Mouse (Mus musculus) liver, embryonic 14.5 days (tissue): ENCODE data around the gene Troap.
A peak's percentile ranks its signal among the peaks of the same experiment; 100 is the strongest.

Experiments
- CTCF ChIP-seq: IDR thresholded peaks from 2 replicates; pipeline ENCODE4 v1.5.1; 2016; ENCODE audit warnings: antibody characterized with exemption, low read depth, control low read depth
- EP300 ChIP-seq: IDR thresholded peaks from 2 replicates; pipeline ENCODE4 v1.6.1; 2016; ENCODE audit warnings: antibody characterized with exemption, low read depth

DNA sequence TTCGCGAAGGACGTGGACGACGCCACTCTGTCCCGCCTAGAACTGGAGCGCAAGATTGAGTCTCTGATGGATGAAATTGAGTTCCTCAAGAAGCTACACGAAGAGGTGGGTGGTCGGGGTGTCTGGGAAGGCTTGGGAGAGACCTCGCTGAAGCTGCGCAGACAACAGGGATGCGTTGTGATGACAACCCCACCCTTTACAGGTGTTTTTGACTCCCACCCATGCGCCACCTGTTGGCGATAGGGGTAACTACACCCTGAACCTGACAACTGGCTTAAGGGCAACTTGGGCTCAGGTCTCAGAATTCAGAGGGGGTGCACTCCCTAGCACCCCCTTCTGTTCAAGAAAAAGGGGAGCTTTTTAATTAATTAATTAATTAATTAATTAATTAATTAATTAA, 18.0 kb upstream of the Troap start:
- TF ChIP-seq EP300 (no peak), CTCF (peak; percentile 87)
